Mouse (Mus musculus) layer of hippocampus, postnatal 14 days (tissue): ENCODE measurements around the gene Amer2. TPM values are rescaled to one million over a fixed set of nuclear protein-coding genes. Genes with fewer than 3 reads are reported as not detected.

Source experiments
- DNase-seq, 2 experiments: peaks; one replicate each; pipeline ENCODE4 v3.0.0; 2021 to 2022; ENCODE audit warnings: low spot score in 2 of 2, mixed read lengths in 1 of 2
- total RNA-seq, 2 experiments: library from RNA; stranded (reverse); gene quantifications; 2 replicates each; pipeline ENCODE4 v1.2.3; 2021

The Amer2 gene
- total RNA-seq, 2 experiments from 2014 or later = 44.0 to 44.2 TPM

DNA sequence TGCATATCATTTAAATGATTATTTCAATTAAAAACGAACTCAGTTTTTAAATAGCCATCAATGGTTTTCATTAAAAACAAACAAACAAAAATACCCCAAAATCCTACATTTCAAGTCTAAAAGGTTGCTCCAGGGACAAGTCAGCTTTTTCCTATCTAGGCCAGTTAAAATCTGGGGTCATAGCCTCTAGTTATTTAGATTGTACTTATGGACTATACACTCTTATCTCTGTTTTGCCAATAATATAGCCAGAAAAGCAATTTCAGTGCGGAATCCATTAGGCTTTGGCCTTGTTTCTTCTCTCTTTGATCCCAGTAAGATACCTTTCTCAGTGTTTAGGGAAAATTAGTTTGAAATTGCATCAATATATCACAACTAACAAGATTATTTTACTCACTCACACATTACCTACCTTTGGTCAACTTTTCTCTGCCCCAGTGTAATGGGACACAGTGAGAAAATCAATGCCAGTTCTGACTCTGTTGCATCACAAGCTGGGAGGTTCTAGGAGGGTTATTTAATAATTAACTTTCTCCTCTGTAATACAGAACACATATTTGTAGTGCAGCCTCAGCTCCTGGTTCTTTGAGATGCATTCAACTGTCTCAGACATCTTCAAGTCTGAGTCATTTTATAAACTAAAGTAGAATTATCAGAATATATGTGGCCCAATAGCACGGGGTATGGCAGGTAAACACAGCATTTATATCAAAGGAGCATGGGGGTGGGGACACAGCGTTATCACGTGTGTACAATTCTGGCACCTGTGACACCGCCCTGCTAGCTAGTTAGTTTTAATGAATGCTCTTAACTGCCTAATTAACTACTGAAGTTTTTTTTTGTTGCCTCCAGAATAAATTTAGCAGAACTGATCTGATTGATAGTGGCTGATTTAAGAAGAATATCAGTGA lies 13.8 kb downstream of the Amer2 start:
- DNase-seq = no peak

- no peak for DNase-seq
Measured at GRCm38 (mm10) chr14:60388332-60388731, 15.3 kb downstream of the Amer2 start.

GRCm38 (mm10) chr14:60392202-60392601 lies 19.1 kb downstream of the Amer2 start:
- no peak for DNase-seq

GRCm38 (mm10) chr14:60397321-60397720 lies 24.3 kb downstream of the Amer2 start:
- DNase-seq = no peak

- peak; percentile 63 to 77 for DNase-seq
Measured at GRCm38 (mm10) chr14:60398861-60399260, 25.8 kb downstream of the Amer2 start.

- DNase-seq = no peak
Measured at GRCm38 (mm10) chr14:60403228-60403627, 30.2 kb downstream of the Amer2 start.

DNA sequence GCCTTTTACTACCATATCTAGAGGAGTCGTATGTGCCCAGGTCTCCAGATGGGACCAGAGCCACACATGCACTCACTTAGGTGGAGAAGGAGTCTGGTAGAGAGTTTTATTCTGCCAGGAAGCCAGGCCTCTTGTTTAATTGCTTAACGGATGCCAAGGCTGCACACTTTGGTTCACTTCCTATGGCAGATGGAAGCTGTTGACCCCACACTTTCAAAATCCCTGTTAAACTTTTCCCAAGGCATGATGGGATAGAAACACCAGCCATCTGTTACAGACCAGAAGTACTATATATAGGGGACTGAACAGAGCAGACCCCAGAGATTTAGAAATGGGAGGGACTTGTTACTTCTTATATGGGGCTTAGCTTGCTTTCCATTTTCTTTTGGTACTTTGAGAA lies 32.8 kb downstream of the Amer2 start:
- no peak for DNase-seq

- no peak for DNase-seq
Measured at GRCm38 (mm10) chr14:60406543-60406942, 33.5 kb downstream of the Amer2 start.

DNA sequence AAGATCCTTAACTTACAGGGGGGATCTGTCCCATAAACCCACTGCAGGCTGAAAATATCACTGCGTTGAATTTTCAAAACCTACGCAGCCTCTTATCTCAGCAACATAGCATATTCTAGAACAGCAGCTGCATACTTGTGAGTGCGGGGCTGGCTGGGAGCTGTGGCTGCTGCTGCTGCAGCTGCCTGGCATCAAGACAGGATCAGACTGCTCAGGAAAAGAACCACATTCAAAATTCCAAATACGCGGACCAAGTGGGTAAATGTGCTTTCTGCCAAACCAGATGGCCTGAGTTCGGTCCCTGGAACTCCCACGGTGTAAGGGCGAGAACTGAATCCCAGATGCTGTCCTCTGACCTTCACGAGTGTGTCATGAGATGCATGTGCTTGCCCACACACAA lies 34.3 kb downstream of the Amer2 start:
- no peak for DNase-seq

GRCm38 (mm10) chr14:60409702-60410491 lies 36.8 kb downstream of the Amer2 start:
- peak in 1 of 2 experiments; percentile 34 for DNase-seq

- DNase-seq = no peak
Measured at GRCm38 (mm10) chr14:60411229-60411628, 38.2 kb downstream of the Amer2 start.

DNA sequence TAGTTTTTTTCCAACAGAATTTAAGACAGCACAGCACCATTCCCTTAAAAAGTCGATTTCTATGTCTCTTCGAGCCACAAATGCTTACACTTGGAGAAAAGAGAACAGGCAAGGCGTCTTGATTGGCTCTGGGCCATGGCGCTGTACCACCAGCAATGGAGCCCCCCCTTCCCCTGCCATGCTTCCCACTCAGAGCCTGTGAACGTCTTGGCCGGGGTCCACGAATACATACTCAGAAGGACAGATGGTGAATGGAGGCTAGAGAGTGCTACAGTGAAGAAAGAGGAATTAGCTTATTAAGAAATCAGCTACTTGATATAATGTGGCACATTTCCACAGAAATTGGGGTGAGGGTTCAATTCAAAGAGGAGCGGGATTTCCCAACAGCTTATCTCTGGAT lies 41.6 kb downstream of the Amer2 start:
- DNase-seq = peak; percentile 63 to 88

DNA sequence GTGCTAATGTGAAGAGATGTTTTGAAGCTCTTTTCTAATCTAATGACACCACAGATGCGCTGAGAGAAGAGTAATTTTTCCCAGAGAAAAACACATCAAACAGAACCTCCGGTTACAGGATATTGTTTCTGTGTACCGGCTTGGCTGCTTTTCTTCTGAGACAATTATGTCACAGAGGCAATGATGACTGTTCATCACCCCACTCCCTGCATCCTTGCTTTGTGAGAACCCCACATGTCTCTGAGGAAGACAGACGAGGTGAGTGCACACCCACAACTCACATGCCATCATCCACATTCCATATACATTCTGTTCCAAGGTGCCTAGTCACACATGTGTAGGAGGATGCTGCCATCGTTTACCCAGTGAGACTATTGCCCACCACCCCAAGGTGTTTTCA lies 44.9 kb downstream of the Amer2 start:
- DNase-seq = no peak

DNA sequence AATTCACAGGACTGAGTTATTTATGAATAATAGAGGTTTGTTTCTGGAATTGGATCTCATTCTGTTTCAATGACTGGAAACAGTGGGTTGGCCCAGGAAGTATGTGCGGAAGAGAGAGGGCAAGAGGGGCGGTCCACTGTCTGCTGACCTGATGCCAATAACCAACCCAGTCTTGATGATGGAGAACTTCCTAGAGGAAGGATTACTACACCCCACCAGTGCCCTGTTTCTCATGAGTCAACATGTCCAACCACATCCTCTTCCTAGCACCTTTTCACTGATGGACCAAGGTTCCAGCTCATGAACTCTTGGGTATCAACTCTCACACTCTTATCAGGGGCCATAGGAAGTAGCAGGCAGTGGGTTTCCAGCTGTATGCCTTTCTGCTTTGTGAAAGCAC lies 49.9 kb downstream of the Amer2 start:
- DNase-seq = no peak

DNA sequence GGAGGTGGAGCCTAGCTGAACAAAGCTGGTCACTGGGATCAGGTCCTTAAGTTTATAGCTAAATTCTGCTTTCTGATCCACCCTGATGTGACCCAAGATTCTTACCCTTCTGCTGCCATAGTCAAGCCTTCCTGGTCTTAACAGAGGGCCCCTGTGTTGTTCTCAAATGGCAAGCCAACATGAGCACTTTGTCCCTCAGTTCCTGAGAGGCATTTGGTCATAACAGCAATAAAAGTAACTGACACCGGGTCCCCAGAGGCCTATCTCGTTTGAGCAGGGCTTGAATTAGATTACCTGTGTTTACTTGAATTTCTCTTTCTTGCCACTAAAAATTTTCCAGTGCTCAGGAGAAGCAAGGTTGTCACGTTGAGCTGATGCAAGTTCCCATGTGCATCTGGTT lies 51.1 kb downstream of the Amer2 start:
- DNase-seq = no peak

DNA sequence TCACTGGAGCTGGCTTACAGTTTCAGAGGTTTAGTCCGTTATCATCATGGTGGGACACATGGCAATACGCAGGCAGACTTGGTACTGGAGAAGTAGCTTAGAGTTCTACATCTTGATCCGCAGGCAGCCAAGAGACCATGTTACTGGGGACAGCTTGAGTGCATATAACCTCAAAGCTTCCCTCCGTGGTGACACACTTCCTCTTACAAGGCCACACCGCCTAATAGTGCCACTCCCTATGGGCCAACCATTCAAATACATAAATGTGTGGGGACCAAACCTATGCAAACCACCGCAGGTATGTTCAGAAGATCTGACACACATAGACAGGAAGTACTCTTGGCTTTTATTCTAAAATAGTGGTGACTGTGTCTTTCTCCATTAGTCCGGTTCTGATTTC lies 52.5 kb downstream of the Amer2 start:
- no peak for DNase-seq

DNA sequence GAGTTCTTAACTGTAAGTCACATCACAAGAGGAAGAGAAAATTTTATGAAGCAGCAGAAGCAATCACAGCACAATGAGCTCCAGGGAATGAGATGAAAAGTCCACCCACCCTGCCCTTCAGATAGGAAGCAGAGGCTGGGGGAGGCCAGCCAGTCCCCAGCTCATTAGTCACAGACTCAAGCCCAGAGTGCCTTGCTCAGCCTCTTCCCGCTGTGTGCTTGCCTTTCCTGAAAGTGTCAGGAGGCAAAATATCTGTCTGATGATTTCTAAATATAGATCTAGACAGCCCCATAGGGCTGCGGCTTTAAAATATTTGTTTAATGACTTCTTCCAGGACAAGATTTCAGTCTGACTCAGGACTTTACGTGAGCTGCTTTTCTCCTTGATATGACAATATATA lies 54.8 kb downstream of the Amer2 start:
- no peak for DNase-seq

DNA sequence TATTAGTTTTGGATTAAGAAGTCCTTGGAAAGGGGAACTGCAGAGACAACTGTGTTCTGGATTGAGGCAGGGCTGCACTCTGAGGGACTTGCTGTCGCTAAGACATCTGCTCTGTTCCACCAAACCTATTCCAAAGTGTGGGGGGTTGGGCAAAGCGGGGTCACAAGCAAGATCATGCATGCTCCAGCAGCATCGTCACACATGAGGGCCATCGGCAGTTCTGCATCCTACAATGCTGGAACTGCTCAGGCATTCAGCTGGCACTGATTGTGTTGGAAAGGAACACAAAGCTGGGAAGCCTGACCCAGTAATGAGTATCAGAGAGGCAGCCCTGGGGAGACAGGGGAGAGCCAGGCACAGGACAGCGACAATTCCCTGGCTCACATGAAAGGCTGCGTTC lies 56.5 kb downstream of the Amer2 start:
- DNase-seq = no peak

DNA sequence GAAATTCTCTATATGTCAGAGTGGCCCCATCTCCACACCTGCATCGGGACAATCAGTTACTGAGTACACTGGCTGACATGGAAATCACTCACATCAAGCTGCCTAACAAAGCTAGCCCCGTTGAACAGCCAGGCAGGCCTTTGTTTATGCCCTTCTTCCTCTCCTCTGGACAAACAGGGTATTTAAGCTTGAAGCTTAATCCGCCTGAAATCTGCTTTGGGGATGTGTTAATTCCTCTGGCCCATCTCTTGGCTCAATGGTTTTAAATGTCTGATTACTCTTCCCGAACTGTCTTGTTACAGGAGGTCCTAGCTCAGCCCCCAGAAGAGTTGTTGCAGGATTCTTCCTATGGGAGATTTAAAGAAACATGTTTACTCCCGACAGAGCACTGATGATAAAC lies 58.5 kb downstream of the Amer2 start:
- DNase-seq = no peak

DNA sequence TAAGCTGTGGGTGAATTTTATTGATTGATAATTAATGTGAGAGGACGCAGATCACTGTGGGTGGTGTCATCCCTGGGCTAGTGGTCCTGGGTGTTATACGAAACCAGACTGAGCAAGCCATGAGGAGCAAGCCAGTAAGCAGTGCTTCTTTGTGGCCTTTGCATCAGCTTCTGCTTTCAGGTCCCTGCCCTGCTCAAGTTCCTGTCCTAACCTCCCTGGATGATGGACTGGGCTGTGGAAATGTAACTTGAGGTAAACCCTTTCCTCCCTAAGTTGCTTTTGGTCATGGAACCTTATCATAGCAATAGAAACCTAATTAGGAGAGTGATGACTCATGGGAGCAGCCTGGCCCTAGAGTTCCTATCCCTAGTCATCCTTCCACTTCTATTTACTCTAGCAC lies 59.1 kb downstream of the Amer2 start:
- no peak for DNase-seq

DNA sequence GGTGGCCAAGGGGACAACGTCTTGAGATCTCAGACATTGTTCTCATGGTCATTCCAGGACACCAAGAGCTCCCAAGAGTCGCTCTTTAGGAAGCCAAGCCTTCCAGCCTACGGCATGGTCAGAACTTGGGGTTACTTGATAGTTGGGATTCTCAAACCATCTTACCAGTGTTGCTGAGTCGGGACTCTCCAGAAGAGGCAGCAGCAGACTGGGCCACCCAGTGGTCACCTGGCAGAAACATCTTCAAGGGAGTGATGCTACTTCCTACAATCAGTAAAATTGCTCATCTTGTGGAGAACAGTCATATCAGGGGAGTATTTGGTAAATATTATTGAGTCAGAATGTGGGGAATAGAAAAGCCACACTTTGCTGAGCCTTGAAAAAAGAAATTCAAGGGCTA lies 62.5 kb downstream of the Amer2 start:
- no peak for DNase-seq

GRCm38 (mm10) chr14:60436364-60436763 lies 63.3 kb downstream of the Amer2 start:
- DNase-seq = no peak
